Mouse (Mus musculus) intestine, embryonic 15.5 days (tissue): Measurements from ENCODE around the gene Pin1rt1. TPM values are rescaled to one million over a fixed set of nuclear protein-coding genes. Genes with fewer than 3 reads are reported as not detected.

Source experiments
- ATAC-seq: fragments of 200-750 bp; cut with Nextera tagmentation; 2 replicates; pipeline ENCODE4 v1.8.0; 2017; ENCODE audit warnings: moderate TSS enrichment, moderate library complexity
- H3K27ac ChIP-seq: fragments of 300-500 bp; sonication (generic); 2 replicates; pipeline ENCODE4 v1.5.1; 2015; ENCODE audit warnings: mild to moderate bottlenecking, inconsistent platforms
- H3K27me3 ChIP-seq: fragments of 300-500 bp; sonication (generic); replicated peaks from 2 replicates; pipeline ENCODE4 v1.6.1; 2015; ENCODE audit warnings: inconsistent platforms
- H3K36me3 ChIP-seq: fragments of 300-500 bp; sonication (generic); 2 replicates; pipeline ENCODE4 v1.6.1; 2015; ENCODE audit warnings: inconsistent platforms
- H3K4me1 ChIP-seq: fragments of 300-500 bp; sonication (generic); replicated peaks from 2 replicates; pipeline ENCODE4 v1.6.1; 2015; ENCODE audit warnings: inconsistent platforms
- H3K4me2 ChIP-seq: fragments of 300-500 bp; sonication (generic); replicated peaks from 2 replicates; pipeline ENCODE4 v1.6.1; 2015; ENCODE audit warnings: mild to moderate bottlenecking, inconsistent platforms
- H3K4me3 ChIP-seq: fragments of 300-500 bp; sonication (generic); replicated peaks from 2 replicates; pipeline ENCODE4 v1.5.1; 2015; ENCODE audit warnings: inconsistent platforms
- H3K9ac ChIP-seq: fragments of 300-500 bp; sonication (generic); 2 replicates; pipeline ENCODE4 v1.6.1; 2015; ENCODE audit warnings: inconsistent platforms
- H3K9me3 ChIP-seq: fragments of 300-500 bp; sonication (generic); 2 replicates; pipeline ENCODE4 v1.6.1; 2016; ENCODE audit warnings: inconsistent platforms
- WGBS: fragments of 180-500 bp; shearing (Covaris S2); methylation state at CpG from one replicate; pipeline ENCODE4 v1.1.7; 2015; 5-methylcytosine and 5-hydroxymethylcytosine counted together
- polyA plus RNA-seq: library from polyadenylated mRNA; unstranded; fragments of >200 nt; fragmentation: Nextera tagmentation; extraction: Ambion mirVana; gene quantifications from 2 replicates; pipeline ENCODE4 v1.2.1, GENCODE M21; 2015

Gene Pin1rt1
- polyA plus RNA-seq, 1 experiment from 2014 or later, result not detected

DNA sequence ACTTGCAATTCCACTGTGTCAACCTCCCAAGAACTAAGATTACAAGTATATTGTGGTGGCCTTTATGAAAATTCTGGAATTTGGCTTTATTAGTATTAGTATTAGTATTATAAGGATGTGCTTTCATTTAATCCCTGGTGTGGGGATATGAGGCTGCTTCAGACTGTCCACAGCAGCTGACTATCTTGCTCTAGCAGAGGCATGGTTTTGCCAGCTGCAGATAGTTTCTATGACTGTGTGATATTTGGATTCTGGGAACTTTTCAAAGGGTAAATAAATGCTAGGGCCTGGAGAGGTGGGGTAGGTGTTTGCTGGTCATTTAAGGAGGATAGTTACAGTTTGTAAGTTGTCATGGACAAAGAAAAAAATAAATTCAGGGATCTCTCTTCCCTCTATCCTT is 44.5 kb downstream of the Pin1rt1 start:
- no peaks in the 10 kb centered on the region for H3K36me3 ChIP-seq
- H3K9me3 ChIP-seq, result no peaks in the 10 kb centered on the region
- H3K4me3 ChIP-seq, result no peak overlapping the region
- H3K4me2 ChIP-seq, result no peak overlapping the region
- H3K27ac ChIP-seq, result no peak overlapping the region
- ATAC-seq, result no peak
- no peaks in the 10 kb centered on the region for H3K4me1 ChIP-seq
- H3K27me3 ChIP-seq, result no peaks in the 10 kb centered on the region
- no peak overlapping the region for H3K9ac ChIP-seq

DNA sequence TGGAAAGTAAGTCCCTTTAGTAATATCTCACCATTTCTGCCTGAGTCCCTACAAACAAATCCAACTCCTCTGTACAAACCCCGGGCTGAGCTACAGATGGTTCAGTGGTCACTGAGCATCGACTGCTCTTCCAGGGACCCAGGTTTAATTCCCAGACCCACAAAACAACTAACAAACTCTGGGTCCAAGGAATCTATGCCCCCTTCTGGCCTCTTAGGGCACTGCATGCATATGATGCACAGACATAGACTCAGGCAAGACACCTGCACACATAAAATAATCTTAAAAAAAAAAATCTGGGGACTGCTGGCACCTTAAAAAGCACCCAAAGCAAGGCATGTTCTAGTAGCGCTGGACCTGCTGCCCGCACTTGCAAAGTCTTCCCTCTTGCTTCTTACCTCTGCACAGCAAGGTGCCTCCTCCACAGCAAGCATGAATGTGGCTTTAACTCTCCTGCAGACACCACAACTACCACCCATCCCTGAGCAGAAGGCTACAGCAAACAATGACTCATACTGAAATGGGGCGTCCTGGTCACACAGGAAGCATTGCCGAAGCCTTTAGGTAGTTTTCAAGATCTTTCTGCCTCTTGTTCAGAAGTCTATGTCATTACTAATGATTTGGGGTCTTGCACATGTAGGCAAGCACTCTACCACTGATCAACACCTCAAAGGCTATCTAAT is 46.9 kb downstream of the Pin1rt1 start:
- Histone ChIP-seq H3K4me3 (no peak overlapping the region), H3K4me1 (no peaks in the 10 kb centered on the region), H3K4me2 (no peak overlapping the region), H3K27ac (no peak overlapping the region), H3K27me3 (no peaks in the 10 kb centered on the region), H3K9ac (no peak overlapping the region), H3K9me3 (no peaks in the 10 kb centered on the region), H3K36me3 (peaks cover 8% of the 10 kb centered on the region)
- ATAC-seq, result no peak
- WGBS, result 81% methylated on average over 6 of the region's 6 CpGs

Other genes with a start within 250 kb of the Pin1rt1 start
- gene Hipk3, start 221.9 kb downstream of the Pin1rt1 start, polyA plus RNA-seq, result 12.7 and 13.7 TPM in 2 replicates
- 59.9 and 62.1 TPM in 2 replicates for gene Cstf3, start 125.9 kb downstream of the Pin1rt1 start, polyA plus RNA-seq
- 31.2 and 34.5 TPM in 2 replicates for gene Tcp11l1, start 4.2 kb downstream of the Pin1rt1 start, polyA plus RNA-seq
- 32.6 and 36.2 TPM in 2 replicates for gene Depdc7, start 26.5 kb upstream of the Pin1rt1 start, polyA plus RNA-seq
- 7.3 and 8.0 TPM in 2 replicates for gene Qser1, start 100.4 kb upstream of the Pin1rt1 start, polyA plus RNA-seq
- 2.3 and 4.0 TPM in 2 replicates for gene Prrg4, start 133.5 kb upstream of the Pin1rt1 start, polyA plus RNA-seq
- gene Ccdc73, start 151.4 kb upstream of the Pin1rt1 start, polyA plus RNA-seq, result 4.6 and 5.8 TPM in 2 replicates